Mouse (Mus musculus): ENCODE data around the gene Magi1.

Magi1 gene

GRCm38 (mm10) chr6:94283318-94284061 is at the start of gene Magi1:
Gene Magi1, minus strand, starts transcription at chr6:94283917.
- in situ Hi-C loops (cut with MboI, MseI) = no loop called here

GRCm38 (mm10) chr6:94327143-94327542 is 43.4 kb upstream of the Magi1 start:
- in situ Hi-C loops (cut with MboI, MseI) = no loop called here

- in situ Hi-C loops (cut with MboI, MseI) = no loop called here
Measured at GRCm38 (mm10) chr6:94316886-94317285, 33.2 kb upstream of the Magi1 start.

GRCm38 (mm10) chr6:94312285-94312684 is 28.6 kb upstream of the Magi1 start:
- in situ Hi-C loops (cut with MboI, MseI) = no loop called here

- in situ Hi-C loops (cut with MboI, MseI) = no loop called here
Measured at GRCm38 (mm10) chr6:94308498-94308897, 24.8 kb upstream of the Magi1 start.

- in situ Hi-C loops (cut with MboI, MseI) = no loop called here
Measured at GRCm38 (mm10) chr6:94303512-94303911, 19.8 kb upstream of the Magi1 start.

- in situ Hi-C loops (cut with MboI, MseI) = no loop called here
Measured at GRCm38 (mm10) chr6:94301804-94302203, 18.1 kb upstream of the Magi1 start.

GRCm38 (mm10) chr6:94300562-94300961 is 16.8 kb upstream of the Magi1 start:
- in situ Hi-C loops (cut with MboI, MseI) = no loop called here

- in situ Hi-C loops (cut with MboI, MseI) = no loop called here
Measured at GRCm38 (mm10) chr6:94287387-94287786, 3.7 kb upstream of the Magi1 start.

- in situ Hi-C loops (cut with MboI, MseI) = no loop called here
Measured at GRCm38 (mm10) chr6:94286555-94286954, 2.8 kb upstream of the Magi1 start.

GRCm38 (mm10) chr6:94284089-94284825 is 540 bp upstream of the Magi1 start:
- in situ Hi-C loops (cut with MboI, MseI) = no loop called here

GRCm38 (mm10) chr6:94282301-94283241 is 1.1 kb downstream of the Magi1 start:
- in situ Hi-C loops (cut with MboI, MseI) = no loop called here

GRCm38 (mm10) chr6:94281606-94282280 is 2.0 kb downstream of the Magi1 start:
- in situ Hi-C loops (cut with MboI, MseI) = no loop called here

GRCm38 (mm10) chr6:94273941-94274340 is 9.8 kb downstream of the Magi1 start:
- in situ Hi-C loops (cut with MboI, MseI) = no loop called here

GRCm38 (mm10) chr6:94270001-94270400 is 13.7 kb downstream of the Magi1 start:
- in situ Hi-C loops (cut with MboI, MseI) = no loop called here

- in situ Hi-C loops (cut with MboI, MseI) = no loop called here
Measured at GRCm38 (mm10) chr6:94269174-94269573, 14.5 kb downstream of the Magi1 start.

GRCm38 (mm10) chr6:94265244-94265935 is 18.3 kb downstream of the Magi1 start:
- in situ Hi-C loops (cut with MboI, MseI) = no loop called here

GRCm38 (mm10) chr6:94264183-94264941 is 19.4 kb downstream of the Magi1 start:
- in situ Hi-C loops (cut with MboI, MseI) = no loop called here

GRCm38 (mm10) chr6:94260831-94261230 is 22.9 kb downstream of the Magi1 start:
- in situ Hi-C loops (cut with MboI, MseI) = no loop called here

- in situ Hi-C loops (cut with MboI, MseI) = no loop called here
Measured at GRCm38 (mm10) chr6:94259981-94260380, 23.7 kb downstream of the Magi1 start.

Data from T-helper 17 cell (primary cell).